Mouse (Mus musculus) NIH3T3 (cell line): ENCODE data around the gene Fam20a.

Experiments
- DNase-seq: peaks from one replicate; pipeline ENCODE4 v3.0.0-alpha.2; 2012; ENCODE audit warnings: low read depth

The Fam20a gene

DNA sequence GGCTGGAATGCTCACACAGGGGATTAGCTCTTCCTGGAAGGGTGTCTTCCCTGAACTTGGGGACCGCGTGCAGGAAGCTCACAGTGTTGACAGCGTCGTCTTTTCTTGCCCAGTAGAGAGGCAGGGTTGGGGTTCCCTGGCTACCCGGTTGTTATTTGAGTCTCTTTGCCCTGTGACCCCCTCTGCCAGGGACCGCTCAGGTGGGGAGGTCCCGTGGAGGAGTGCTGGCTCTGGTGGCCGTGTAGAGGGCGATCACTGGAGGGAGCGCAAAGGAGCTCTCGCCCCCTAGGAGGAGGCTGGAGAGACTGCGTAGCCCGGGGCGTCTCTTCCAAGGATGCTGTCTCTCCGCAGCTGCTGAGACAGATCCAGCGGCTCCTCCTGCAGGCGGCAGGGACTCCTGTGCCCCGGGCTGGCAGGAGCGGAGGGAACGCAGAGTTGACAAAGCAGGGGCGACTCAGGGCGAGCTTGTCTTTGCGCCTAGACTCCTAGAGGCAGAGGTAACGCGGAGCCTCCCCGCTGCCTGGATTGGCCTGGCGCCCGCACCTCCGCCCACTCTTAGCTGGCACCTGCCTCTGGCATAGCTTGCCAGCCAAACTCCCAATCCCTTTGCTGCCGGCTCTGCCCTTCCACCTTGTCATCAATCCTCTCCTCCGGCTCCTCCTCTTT, at the start of gene Fam20a:
Gene Fam20a, minus strand, starts transcription at position 499 of the 666 bp plus-strand sequence.
- DNase-seq: peak; percentile 79

DNA sequence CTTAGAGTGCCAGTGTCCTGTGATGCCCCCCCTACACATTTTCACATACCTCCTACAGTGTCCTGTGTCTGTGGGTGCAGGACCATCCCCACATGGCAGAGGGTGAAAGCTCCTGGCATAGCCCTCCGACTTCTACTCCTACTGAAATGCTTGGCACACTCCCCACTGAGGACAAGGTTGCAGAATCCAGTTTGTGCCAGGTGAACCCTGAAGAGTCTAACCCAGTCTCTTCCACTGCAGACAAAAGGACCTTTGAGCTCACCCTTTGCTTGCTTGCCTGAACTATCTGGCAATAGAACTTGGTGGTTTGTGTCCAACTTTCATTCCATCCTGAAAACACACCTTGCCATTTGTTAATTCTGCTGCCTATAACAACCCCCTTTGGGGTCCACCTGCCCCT, 49.3 kb upstream of the Fam20a start:
- no peak for DNase-seq

DNA sequence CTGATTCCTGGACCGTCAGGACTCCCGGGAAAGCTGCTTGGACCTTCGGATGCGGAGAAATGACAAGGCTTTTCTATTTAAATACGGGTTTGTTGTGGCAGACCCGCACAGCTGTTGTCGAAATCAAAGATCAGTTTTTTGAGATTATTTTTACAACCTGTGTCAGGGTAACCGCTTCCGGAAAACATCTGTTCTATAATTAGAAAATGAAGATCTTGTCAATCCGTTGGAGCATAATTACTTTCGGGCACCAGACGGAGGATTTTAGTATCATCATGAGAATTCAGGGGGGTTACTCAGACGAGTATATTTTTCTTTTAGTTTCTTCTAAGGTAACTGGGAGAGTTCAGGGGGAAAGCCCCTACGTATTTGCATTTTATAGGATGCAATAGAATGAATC, 48.1 kb upstream of the Fam20a start:
- no peak for DNase-seq

DNA sequence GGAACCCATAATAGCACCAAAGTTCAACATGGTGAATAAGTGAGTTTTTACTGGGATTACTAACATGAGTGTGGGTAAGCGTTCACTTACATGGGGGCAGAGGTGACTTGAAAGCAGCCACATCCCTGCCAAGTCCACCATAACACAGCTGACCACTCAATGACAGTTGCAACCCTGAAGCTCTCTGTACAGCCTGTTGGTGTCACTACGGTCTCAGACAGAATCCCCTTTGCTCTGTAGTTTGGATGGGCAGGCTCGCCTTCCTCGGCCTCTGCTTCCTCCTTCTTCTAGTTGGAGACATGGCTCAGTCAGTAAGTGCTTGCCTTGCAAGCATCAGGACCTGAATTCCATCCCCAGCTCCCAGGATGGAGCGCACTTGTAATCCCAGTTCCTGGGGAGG, 47.0 kb upstream of the Fam20a start:
- DNase-seq: peak; percentile 5

DNA sequence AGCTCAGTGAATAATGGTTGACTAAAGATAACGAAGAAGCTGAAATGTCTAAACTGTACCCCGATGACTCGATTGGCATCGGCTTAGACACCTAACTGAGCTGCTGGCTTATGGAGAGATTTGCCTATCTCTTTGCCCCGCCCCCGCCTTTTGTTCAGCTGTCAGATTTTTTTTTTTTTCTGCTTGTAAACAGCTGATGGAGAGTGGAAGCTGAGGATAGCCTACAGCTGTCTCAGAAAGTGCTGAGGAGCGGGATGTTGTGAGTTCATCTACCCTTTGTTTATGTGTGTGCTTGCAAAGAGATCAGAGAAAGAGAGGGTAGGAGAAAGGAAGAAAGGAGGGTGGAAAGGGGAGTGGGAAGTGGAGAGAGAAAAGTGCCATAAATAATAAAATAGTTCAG, 38.0 kb upstream of the Fam20a start:
- DNase-seq: no peak

DNA sequence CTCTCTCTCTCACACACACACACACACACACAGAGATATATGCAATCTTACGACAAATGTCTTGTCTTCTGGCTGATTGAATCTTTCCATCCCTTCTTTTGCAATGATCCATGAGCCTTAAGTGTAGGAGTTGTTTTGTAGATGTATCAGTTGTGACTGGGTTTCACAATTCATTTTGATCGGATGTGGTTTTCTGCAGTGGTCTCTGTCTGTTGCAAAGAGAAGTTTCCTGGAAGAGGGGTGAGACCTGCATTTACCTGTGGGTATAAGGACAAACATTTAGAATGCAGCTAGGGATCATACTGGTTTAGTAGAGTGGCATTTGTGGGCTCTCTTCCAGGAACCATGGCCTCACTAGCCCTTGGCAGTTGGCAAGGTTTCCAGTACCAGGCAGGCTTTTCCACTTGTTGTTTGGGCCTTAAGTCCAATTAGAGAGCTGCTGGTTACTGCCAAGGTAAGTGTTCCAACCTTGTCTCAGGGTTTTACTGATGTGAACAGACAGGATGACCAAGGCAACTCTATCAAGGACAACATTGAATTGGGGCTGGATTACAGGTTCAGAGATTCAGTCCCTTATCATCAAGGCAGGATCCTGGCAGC, 36.6 kb upstream of the Fam20a start:
- DNase-seq: no peak

DNA sequence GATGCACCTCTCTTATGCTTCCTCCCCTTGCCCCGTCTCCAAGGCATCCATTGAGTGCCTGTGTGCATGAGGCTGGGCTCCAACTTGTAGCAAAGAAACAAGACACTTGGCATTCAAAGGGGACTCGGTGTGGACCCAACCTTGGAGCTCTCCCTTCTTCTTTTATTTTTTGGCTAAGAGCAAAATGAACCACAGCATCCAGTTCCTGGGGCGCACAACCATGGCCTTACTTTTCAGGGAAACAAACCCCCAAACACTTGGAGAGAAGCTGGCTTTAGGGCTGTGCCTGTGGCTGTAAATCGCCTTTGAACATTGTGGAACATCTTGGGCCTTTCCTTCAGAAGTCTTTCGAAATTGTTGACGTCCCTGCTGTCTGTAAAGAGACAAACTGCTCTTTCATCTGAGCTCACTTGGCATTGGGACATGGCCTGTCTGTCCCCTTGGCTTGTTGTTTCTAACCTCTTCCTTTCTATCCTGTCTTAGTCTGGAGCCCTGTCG, 32.1 kb upstream of the Fam20a start:
- DNase-seq: no peak

DNA sequence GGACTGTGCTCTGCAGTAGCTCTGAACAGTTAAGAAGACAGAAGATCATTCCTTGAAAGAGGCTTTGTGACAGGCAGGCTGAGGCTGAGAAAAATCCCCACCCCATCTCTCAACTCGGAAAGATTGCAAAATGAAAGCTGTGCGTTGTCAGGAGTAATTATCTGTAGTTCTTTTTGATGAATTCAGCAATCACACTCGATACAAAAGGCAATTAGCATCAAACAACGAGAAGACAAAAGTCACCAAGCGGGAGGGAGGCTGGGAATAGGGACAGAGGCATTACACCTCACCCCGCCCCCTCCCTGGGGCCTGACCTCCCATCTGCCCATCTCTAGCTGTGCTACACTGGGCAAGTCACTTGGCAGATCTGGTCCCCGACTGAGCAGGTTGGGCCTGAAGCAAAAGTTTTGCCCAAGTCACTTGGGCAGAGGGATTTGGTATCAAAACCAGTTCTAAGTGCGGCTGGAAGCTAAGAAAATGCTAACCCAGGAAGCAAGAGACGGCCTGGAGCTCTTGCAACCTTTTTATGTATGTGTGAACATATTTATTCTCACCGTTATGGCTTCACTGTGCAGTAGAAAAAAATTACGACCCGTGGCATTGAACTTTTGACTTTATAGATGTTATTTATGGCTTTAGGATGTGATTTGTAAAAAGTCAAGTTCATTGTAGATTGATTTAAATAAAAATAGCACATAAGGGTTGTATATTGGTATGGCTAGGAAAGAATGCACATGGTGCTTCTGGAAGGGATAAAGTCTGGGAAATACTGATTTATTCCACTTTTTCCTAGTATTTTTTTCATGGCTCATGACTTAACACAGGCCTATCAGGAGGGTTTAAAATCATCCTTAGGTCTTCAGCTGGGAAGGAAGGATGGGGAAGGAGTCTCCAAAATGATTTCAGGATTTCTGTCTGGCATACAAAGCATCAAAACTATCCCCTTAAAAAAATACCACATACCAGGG, 29.8 kb upstream of the Fam20a start:
- no peak for DNase-seq

DNA sequence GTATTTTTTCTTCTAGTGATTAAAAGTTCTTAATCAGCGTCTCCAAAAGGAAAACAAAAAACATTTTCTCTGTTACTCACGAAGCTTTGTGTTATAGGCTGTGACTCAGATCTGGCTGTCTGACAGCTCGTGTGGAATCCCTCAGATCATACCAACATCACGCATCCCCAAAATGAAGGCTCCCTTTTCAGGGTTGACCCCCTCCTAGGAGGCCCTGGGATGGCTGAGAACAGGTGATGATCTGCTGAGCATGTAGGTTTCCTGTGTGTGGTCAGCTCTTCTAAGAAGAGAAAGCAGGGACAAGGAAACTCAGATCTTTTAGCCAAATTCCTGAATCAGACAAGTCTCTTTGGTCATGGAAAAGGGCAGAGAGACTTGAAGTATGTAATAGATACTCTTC, 23.1 kb upstream of the Fam20a start:
- peak; percentile 47 for DNase-seq

DNA sequence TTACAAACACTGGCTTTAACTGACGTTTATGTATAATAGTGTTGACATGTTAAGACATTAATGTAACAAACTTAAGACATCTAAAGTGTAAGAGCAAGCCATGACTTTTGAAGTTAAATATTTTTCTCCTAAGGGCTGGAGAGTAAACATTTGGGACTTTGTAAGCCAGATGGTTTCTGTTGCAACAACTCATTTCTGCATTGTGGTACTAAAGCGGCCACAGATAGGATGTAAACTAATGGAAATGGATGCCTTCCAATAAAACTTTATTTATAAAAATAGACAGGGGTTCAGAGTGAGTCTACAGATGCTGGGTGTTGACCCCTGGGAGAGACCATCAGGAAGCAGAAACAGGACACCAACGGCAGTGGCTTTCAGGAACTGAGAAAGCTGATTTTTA, 15.9 kb upstream of the Fam20a start:
- no peak for DNase-seq

DNA sequence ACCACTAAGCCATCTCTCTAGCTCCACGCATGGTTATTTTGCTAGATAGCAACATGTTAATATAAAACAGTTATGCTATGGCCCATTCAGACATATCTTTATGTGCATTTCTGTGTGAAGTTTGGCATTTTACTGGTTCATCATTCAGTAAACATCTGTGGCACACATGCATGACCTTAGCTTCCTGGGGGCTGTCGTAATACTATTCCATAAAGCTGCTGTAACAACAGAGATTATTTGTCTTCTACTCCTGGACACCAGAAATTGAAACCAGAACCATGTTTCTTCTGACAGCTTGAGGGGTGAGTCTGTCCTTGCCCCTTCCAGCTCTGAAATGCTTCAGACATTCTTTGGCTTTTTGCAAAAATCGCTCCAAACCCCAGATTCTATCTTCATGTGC, 14.3 kb upstream of the Fam20a start:
- DNase-seq: peak; percentile 49

DNA sequence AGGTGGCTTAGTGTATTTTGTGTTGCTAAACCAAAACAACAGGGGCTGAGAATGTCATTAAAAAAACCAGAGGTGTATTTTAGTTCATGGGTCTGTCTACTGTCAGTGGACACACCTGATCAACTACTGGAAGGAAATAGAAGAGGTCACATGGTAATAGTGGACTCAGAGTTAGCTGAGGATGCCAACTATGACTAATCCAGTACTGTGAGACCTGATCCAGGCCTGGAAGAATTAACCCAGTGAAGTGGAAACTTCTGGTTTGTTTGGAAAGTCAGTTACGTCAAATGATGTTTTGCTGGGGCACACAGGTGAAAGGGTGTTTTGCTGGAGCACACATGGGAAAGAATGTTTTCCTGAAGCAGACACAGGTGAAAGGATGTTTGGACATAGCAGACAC, 12.3 kb upstream of the Fam20a start:
- DNase-seq: no peak

DNA sequence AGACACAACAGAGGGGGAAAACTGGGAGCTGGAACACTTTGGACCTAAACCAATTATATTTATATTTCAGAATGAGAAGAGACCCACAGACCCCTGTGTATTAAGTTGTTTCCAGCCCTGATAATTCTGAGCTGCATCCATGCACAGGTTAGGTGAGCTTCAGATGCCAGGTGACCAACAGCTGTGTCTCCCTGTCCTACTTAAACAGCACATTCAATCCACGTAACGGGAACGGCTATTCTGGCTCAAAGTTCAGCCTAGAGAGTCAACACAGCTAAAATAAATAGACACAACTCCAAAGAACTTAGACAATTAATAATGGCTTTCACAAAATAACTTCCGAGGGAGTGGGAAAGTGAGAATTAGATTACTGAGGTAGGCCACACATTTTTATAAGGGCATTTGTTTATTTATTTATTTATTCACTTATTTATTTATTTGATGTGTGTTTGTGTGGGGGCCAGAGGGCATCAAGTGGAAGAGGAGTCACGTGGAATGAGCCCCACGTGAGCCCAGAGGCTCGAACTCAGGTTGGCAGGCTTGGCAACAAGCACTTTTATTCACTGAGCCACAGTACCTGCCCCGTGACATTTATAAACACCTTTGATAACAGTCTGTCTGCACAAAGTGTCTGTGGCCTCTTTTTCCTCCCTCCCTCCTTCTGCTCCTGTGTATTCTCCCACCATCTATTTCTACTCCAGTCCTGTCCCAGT, 10.8 kb upstream of the Fam20a start:
- no peak for DNase-seq

DNA sequence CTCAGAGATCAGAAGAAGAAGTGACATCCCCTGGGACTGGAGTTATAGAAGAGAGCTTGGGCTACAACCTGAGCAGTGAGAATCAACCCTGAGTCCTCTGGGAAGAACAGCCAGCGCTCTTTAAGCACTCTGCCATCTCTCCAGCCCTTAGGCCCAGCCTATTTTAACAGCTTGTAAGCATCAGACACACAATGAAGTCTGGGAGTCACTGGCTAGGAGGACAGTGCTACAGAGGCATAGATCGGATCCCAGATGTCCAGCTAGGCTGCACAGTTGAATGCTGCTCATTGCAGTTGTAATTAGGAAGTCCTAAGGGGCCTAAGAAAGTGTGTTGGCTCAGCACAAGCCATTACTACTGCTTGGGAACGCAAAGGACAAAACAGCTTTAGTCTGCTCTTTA, 6.3 kb upstream of the Fam20a start:
- DNase-seq: no peak

DNA sequence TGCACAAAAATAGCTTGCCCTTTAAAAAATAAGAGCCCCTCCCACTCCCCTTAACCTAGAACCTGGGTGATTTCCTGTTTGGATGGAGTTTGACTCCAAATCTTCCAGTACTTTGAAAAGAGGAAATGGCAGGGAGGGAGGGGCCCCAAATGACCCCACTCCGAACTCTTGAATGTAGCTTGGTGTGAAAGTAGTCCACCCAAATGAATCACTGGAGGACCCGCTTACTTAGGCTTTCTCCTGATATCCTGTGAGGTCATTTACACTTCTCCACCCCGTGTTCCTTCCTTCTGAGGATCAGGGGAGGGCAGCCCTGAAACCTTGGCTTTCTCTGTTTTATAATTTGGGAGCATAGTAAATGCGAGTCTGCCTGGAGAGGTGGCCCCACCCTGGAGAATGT, 632 bp upstream of the Fam20a start:
- no peak for DNase-seq

DNA sequence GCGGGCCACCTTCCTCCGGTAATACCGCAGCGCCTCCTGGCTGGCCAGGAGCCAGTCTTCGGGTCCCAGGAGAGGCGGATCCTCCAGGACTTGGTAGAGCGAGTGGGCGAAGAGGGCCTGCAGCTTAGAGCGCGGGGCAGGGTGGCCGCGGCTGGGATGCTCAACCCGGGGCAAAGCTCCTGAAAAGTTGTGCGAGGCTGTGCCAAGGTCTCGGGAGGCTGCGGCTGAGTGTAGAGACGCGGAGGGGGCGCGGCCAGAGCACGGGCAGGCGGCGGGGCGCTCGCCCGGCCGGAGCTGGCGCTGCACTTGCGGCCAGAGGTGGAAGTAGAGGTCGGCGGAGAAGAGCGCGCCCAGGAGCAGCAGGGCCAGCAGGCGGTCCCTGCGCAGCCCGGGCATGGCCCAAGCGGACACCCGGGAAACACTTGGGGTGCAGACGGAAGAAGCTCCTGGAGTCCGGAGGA, 729 bp downstream of the Fam20a start:
- peak; percentile 71 for DNase-seq

DNA sequence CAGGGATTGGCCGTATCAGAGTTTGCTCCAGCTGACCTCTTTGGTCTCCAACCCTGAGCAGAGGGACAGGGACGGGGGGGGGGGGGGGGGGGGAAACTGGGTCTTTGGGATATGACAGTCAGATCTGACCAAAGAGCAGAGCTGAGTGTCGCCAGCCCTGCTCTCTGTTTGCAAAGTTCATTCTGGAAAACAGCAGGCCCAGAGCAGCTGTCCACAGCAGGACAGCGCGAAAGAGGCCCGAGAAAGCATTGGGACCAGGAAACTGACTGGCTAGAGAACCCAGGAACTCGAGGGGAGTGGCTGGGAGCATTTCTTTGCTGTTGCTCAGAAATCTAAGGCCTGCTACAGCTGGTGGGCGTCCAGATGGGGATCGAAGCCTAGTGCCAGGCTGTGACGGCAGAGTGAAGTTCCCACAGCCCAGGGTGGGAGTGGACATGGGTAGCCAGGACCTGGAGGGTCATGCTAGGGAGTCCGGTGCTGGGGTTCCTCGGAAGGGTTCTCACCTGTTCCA, 1.2 kb downstream of the Fam20a start:
- DNase-seq: peak; percentile 56

DNA sequence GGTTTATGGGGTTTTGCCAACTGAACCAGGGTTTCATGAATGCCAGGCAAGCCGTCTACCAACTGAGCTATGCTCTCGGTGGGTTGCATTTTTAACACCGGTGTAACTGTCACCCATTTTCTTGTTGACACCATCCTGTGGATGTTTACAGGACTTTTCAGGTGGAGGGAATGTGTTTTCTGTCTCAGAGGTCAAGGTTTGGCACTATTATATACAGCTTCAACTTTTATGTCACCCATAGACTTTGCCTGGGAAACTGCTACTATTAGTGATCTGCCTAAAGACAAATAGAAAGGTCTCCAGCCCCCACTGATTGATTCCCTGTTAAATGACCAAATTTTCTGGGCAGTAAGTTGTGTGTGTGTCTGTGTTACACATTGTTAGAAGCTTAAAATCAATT, 2.7 kb downstream of the Fam20a start:
- DNase-seq: no peak

DNA sequence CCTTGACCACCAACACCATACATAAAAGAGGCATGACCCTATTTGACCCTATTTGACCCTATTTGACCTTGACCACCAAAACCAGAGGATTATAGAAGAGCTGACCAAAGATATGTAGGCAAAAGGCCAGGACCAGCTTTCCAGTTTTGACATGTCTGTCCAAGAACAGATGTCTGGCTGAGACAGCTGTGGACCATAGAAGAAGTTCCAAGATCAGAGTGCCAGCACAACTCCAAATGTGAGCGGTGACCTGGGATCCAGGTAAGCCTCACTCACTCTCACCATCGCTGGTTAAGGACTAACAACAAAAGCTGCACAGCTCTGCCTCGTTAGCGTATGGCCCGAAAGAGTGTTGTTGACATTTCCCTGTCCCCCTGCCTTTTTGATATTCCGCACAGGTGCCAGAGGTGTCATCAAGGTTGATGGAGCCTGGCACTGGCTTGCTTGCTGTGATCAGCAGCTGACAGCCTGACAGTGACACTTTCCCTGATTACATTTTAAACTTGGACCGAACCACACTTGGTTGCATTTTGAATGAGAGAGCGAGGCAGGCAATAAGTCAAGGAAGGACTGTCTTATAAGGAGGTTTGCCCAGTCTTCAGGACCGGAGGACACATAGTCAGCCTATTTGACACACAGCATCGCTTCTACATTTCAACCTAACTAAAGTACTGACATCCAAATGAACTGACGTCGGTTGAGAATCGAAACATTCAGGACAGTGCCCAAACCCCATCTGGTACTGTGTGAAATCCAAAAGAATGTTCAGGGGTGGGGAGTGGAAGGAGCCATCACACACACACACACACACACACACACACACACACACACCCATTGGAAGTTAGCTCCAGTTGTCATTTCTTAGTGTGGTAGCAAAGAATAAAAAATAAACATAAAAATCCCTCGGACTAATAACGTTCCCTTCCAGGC, 3.8 kb downstream of the Fam20a start:
- DNase-seq: no peak

DNA sequence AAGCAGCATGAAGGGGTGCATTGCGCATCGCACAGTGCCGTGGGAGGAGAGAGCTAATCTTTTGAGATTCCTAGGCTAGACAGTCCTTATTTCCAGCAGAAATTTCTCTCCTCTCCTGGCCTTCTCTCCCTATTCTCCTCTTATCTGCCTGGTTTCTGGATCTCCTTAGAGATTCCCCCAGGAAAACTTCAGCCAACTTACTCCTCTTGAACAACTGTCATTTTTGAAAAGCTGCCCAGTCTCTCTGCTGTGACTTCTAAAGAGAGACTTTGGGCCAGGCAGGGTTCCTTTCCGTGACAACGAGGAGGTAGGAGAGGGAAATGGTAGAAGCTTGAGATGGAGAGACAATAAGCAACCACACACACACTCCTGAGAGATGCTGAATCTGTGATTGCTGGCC, 4.6 kb downstream of the Fam20a start:
- DNase-seq: no peak

DNA sequence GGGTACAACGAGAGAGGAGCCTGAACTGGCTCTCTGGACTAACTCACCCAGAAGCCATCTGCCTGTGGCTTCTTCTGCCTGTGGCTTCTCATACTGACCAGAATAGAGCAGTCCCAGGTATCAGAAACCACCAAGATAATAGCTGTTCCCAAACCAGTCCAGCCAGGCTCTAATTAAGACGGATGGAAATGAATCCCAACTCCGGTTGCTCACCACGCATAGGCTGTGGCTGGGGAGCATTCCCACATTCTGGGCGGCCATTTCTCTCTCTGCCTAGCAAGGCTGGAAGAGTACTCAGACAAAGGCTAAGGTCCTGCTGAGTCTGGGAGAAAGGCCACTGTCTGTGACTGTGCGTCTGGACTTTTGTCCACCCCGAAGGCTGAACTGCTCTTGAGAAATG, 5.1 kb downstream of the Fam20a start:
- DNase-seq: no peak
